Mouse (Mus musculus): ENCODE results near the gene Rcvrn.

Gene Rcvrn

GRCm38 (mm10) chr11:67738846-67739490, 43.8 kb downstream of the Rcvrn start:
- Histone ChIP-seq H3K4me1 (replicated peaks; ENCODE audit: low read depth, low read length) (no peaks in the 10 kb centered on the region), H3K9me3 (ENCODE audit: low read length) (no peaks in the 10 kb centered on the region), H3K4me3 (replicated peaks; ENCODE audit: low read length) (no peak overlapping the region), H3K27me3 (ENCODE audit: insufficient read depth, low read length) (no peaks in the 10 kb centered on the region), H3K36me3 (ENCODE audit: insufficient read depth, low read length) (no peaks in the 10 kb centered on the region)
- TF ChIP-seq POU5F1 (IDR thresholded peaks at IDR 0.05; ENCODE audit: borderline replicate concordance, low read length) (no peak), NANOG (IDR thresholded peaks at IDR 0.05; ENCODE audit: borderline replicate concordance, low read length) (no peak), CTCF (conservative IDR thresholded peaks at IDR 0.05; ENCODE audit: low read length) (no peak)

GRCm38 (mm10) chr11:67741569-67741968, 46.4 kb downstream of the Rcvrn start:
- Histone ChIP-seq H3K36me3 (ENCODE audit: insufficient read depth, low read length) (no peaks in the 10 kb centered on the region), H3K4me3 (replicated peaks; ENCODE audit: low read length) (no peak overlapping the region), H3K4me1 (replicated peaks; ENCODE audit: low read depth, low read length) (no peaks in the 10 kb centered on the region), H3K27me3 (ENCODE audit: insufficient read depth, low read length) (no peaks in the 10 kb centered on the region), H3K9me3 (ENCODE audit: low read length) (no peaks in the 10 kb centered on the region)
- no peak for TF ChIP-seq CTCF (conservative IDR thresholded peaks at IDR 0.05; ENCODE audit: low read length)
- TF ChIP-seq POU5F1 (IDR thresholded peaks at IDR 0.05; ENCODE audit: borderline replicate concordance, low read length), result no peak

Data from E14TG2a.4 (cell line).